Mouse (Mus musculus) gastrocnemius, postnatal 4 days (tissue): Measurements from ENCODE around the gene Ppm1n. TPM values are rescaled to one million over a fixed set of nuclear protein-coding genes. Genes with fewer than 3 reads are reported as not detected.

Experiments used
- DNase-seq, 2 experiments: peaks; one replicate each; pipeline ENCODE4 v3.0.0; 2021 to 2022; ENCODE audit warnings: low spot score in 2 of 2, mixed read lengths in 2 of 2
- total RNA-seq, 2 experiments: library from RNA; stranded (reverse); gene quantifications; 2 replicates each; pipeline ENCODE4 v1.2.3; 2021

Gene Ppm1n
- total RNA-seq, 2 experiments from 2014 or later, result not detected

DNA sequence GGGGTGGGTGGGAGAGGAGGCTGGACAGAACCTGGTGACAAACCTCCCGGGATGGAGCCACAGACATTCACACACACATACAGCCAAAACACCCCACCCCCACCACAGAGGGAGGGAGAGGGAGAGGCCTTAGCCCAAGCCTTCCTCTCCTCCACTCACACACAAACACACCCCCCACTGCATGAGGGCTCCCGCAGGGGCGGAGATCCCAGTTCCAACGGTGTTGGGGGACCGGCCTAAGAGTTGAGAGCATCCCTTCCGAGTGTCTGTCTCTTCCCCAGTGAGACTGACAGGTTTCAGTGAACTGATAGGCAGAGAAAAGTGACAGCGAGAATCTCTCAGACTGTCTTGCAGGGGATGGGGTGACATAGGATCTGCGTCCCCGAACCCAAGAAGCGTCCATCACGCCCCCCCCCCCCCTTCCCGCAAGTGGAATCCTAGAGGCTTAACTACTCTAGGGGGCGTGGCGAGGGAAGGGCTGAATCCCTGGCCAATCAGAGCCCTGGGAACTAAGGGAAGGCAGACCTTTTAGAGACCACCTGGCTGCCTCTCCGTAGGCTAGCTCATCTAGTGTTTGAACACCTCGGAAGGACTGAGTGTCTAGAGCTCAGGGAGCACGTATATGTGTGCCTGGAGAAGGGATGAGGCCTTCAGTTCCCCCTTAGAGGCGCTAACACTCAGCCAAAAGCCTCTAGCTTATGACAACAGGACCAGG, 28.0 kb upstream of the Ppm1n start:
- DNase-seq, result peak in 1 of 2 experiments; percentile 74

DNA sequence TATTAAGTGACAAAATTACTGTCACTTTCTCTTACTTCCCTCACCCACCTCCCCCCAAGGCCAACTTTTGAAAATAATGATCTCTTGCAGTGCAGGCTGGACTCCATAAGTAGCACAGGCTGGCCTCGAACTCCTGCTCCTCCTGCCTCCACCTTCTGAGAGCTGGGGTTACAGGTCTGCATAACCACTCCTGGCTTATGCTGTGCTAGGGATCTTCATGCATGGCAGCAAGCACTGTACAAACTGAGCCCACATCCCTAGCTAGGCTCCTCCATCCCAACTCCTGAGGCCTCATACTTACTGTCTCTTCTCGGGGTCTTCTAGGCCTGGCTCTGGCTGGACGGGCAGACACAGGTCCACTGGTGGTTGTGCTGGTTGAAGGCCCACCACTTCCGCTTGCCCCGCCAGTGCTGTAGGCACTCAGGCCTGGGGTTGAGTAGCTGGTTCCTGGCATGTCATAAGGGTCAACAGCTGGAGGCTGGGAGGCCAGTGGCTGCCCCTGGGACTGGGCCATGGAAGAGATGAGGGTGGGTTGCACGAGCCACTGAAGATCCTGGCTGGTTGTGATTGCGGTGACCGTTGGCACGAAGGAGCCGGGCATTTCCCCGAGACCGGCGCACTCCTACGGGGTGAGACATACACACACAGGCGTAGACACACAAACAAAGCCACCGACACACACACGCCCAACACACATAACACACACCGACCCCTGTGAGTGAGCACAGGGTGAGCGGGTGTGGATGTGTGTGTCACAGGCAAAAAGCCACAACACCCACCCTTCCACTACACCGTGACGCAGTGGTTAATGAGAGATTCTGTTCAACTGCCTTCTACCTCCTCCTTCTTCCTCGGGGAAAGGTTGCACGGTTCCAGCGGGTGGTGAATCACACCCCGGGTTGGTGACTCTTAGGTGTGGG, 27.2 kb upstream of the Ppm1n start:
- no peak for DNase-seq

DNA sequence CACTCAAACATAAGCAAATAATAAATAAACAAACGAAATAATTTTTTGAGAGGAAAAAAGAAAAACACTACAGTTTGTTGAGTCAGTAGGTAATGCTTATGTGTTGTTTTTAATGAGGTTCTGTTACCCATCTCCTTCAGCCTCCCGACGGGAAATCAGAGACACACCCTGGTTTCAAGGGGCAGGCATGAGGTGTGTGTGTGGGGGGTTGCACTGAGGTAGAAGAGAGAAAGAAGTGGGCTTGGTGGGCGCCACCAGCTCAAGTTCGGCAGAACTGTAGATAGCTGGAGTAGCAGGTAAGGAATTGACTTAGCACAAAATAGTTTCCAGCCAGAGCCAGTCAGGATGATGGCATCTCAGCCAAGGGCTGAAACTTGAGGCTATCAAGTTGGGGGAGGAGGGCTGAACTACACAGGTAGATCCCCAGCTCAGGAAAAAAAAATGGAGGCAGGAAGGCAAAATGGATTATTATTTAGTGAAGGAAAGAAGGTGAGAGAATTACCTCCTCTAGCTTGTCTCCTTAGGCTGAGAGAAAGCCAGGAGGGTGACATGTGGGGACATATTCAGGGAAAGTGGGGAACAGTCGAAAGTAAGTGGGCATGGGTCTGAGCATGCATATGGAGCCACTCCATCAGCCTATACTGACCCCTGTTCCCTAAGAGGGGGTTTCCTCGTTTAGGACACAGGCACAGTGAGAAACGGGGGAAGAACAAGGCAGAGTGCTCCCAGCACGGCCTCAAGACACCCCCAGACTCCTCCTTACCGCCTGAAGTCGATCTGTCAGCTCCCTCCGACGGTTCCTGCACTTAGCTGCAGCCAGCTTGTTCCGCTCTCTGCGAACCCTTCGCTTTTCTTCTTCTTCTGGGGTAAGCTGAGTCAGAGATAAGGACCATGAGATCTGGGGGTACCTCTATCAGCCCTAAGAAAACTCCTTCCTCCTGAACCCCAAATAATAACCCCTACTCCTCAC, 26.2 kb upstream of the Ppm1n start:
- DNase-seq, result no peak

DNA sequence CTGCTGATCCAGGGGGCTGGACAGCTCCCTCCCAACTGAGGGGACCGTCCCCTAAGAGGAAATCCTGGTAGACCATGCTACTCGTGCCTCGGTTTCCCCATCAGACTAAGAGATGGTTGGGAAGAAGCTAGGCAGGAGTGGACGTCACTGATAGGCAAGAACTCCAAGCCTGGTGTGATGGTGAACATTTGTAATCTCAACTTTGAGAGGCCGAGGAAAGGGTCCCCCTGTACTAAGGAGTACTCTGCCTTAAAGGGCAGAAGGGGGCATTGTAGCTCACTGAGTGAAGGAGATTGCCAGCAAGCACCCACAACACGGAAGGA, 25.5 kb upstream of the Ppm1n start:
- DNase-seq, result no peak

DNA sequence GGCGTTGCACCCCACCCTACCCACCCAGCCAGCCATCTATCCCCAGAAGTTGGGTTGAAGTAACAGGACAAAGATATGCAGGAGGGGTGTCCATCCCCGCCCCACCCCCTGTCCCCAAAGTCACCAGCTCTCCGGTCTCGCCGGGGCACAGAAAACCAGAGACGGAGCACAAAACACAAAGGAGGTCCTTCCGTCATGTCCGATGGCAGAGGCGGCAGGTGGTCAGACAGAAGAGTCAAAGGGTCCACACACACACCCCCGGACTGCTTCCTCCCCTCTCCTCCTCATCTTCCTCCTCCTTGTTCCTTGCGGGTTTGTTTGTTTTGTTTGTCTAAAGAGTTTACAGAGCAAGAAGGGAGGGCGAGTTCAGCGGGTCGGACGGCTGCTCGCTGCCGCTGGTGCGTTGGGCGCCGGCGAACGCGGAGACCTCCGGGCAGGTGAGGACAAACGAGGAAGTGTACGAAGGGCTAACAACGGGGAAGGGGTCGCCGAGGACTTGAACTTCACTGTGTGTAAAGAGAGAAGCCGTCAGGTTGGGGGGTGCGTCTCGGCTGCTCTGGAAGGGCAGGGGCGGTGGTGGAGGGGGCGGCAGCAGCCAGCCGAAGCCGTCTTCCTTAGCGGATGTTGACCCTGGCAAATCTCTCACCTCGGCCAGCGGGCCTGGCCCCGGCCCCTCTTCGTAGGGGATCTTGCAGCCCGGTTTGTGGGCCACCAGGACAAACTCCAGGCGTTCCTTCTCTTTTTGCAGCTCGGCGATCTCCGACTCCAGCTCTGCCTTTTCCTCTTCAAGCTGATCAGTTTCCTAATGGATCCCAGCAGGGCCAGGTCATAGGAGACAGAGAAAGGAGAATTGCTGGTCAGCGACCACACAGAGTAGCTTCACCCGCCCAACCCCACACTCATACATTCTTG, 24.9 kb upstream of the Ppm1n start:
- DNase-seq, result no peak

DNA sequence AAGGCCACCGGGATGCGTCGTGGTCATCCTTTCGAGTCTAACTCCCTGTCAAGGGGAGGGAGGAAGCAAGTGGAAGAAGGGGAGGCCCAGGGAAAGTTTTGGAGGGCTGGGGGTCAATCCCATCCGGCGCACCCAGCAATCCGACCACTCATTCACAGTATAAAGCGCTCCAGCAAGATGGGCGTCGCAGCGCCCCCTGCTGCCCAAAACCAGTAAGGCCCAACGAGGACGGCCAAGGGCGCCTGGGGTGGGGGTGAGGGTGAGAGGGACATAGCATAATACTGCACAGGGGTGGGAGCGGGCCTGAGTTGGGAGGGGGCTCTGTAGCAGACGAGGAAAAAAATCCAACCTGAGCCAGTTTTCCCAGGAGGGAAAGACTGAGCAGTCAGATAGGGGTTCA, 23.9 kb upstream of the Ppm1n start:
- DNase-seq, result peak; percentile 70 to 74

DNA sequence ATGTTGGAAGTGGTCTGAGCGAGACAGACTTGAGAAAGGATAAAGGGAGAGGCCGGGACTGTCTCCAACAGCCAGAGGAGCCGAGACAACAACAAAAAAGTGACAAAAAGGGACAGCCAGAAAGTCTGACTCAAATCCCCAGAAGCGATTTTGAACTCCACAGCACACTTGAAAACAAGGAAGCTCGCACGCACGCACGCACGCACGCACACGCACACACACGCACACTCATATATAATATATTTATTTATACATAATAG, 23.1 kb upstream of the Ppm1n start:
- no peak for DNase-seq

DNA sequence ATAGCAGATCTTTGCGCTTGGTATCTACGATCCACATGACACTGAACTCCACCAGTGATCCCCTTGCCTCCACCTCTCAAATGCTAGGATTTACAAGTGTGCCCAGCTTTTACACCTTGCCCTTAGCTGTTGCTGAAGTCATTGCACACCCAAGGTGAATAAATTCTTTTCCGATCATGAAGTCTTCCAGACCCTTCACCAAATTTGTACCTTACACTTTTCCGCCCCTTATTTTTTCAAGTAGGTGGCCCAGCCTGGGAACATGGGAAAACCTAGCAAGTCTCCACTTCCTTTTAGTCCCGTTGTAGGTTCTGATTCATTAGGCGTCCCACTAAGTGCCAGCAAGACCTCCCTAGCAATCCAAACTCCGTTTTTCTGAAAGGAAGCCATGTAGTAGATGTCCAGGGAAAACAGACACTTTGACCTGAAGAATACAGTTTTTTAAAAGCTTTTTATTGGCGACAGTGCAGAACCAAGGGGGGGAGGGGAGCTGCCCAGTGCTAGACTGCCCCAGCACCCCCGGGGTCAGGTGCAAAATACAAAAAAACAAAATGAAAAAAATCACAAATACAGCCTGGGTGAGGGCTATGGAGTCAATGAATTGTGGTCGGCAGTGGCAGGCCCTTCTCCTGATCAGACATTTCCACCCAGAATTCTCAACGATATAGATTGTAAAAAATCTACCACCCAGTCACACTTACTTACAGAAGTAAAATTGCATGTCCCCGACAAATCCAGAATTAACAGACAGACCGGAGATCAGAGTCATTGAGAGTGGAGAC, 22.6 kb upstream of the Ppm1n start:
- no peak for DNase-seq

DNA sequence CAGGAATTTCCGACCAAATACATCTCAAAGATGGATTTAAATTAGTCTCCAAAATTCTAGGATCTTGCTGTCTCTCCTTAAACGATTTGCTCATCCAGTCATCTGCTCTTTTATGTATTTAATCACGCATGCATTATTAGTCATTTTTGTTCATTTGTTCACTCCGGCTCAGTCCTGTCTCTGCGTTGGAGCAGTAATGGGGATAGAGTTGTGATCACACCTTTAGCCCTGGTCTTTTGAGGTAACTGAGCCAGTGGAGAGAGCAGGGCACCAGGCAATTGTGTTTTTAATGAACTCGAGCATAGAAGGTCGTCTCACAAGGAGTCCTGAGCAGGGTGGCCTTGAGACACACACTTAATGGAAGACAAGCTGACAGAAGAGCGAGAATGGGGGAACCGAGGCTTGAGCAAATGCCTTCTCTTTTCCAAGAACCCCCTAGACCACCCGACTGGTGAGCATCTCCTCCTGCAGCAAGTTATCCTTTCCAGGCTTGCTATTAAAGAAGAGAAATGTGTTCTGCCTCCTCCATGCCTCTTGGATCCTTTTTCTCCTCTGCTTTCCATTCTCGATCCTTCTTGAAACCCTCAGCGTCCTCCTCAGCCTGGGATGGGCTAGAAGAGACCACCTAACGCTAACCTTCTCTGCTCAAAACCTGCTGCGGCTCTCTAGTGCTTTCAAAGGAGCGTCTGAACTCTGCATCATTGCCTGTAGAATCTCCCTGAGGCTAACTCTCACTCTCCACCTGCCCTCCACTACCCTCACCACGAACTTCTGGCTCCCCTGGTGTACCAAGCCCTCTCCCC, 21.8 kb upstream of the Ppm1n start:
- no peak for DNase-seq

DNA sequence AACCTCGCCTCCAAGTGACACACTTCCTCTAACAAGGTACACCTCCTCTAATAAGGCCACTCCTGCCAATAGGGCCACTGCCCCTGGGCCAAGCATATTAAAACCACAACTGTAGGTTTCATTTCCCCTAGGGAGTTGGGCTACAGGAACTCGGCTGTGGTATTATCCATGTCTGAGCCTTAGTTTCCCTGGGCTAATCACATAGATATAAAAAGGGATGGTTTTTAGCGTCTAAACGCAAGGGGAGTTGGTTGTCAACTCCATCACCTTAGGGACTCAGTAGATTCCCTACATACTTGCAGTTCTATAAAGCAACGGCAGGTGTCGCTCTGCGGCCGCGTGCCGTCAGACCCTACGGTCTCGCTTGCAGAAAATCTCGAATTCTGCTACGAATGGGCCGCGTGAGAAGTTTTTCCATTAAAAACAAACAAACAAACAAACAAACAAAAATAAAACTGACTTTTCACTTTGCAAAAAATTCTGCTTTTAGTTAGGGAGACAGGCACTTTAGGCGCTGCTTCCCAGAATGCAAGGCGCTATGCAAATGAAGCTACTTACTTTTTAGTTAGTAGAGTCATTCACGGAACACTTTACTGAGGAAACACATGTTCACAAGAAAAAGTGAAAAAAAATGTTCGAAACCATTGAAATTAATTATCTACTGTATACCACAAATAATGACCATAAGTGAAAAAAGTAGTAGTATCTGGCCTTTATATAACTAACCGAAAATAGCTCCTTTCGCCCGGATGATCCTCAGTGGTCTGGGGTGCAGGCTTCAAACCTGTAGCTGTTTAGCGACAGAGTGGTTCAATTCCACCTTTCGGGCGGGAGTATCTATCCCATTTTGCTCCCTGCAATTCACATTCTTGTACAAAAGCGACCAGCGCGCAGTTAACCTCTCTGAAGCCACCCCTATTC, 20.9 kb upstream of the Ppm1n start:
- peak; percentile 71 to 80 for DNase-seq

DNA sequence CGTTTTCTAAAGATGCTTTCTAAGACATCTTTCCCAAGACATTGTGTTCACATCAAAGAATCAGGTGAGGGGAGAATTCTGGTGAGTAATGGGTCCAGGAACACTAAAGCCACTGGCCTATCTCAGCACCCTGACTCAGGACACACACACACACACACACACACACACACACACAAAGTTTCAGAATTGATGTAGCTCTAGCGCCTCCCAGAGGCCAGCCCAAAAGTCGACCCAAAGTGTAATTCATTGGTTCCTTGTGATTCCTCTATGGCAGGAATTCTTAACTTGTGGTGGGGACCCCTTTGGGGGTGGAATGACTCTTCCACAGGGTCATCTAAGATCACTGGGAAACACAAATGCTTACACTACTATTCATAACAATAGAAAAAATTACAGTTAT, 19.3 kb upstream of the Ppm1n start:
- DNase-seq, result peak in 1 of 2 experiments; percentile 51

DNA sequence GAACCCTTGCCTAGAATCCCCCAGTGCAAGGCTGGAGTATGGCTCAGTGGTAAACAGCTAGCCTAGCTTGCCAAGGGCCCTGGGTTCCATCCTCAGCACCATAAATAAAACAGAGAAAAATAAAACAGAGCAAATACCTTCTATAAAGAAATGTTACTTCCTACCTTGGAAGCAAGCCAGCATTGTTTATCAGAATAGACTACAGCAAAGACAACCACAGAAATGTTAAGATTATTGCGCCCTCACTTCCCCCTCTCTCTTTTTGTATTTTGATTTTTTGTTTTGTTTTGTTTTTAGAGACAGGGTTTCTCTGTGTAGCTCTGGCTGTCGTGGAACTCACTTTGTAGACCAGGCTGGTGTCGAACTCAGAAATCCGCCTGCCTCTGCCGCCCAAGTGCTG, 17.9 kb upstream of the Ppm1n start:
- DNase-seq, result no peak

DNA sequence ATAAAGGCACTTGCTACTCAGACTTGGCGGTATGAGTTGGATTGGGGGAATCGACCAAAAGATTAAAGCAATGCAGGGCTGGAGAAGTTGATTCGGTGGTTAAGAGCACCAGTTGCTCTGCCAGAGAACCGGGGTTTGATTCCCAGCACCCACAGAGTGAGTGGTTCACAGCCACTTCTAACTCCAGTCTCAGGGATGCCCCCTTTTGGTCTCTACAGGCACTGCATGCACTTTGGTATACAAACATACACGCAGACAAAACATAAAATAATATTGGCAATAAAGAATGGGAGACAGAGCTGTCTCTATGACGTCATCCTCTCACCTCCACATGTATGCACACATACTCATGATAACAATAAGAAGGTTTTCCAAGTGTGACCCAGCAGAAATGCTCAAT, 17.2 kb upstream of the Ppm1n start:
- peak in 1 of 2 experiments; percentile 6 for DNase-seq

DNA sequence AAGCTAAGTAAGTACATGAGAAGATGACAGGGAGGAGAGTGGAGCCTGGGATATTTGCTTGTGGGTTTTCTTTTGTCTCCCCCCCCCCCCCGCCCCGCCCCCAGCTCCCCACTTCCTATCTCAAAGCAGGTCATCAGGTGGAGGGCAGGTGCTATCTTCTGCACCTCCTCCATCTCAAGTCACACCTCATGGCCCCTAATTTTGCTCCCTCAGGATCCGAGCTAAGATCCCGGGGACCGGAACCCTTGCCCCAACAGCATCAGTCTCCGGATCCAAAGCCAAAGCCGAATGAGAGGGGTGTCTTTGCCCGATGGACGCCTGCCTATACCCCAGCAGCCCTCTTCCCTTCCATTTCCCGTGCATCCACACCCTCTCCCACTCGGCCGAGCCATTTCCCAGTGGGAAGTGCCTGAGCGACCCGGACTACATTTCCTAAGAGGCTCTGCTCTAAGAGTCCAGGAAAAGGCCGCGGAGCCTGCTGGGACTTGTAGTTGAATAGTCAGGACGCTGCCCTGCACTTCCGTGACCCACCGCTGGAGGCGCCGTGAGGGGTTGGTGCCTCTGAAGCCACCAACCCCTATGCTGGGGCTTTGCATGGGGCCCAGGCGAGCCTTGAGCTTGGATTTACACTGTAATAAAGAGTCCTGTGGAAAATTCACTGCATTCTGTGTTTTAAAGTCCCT, 15.8 kb upstream of the Ppm1n start:
- peak; percentile 92 to 97 for DNase-seq

DNA sequence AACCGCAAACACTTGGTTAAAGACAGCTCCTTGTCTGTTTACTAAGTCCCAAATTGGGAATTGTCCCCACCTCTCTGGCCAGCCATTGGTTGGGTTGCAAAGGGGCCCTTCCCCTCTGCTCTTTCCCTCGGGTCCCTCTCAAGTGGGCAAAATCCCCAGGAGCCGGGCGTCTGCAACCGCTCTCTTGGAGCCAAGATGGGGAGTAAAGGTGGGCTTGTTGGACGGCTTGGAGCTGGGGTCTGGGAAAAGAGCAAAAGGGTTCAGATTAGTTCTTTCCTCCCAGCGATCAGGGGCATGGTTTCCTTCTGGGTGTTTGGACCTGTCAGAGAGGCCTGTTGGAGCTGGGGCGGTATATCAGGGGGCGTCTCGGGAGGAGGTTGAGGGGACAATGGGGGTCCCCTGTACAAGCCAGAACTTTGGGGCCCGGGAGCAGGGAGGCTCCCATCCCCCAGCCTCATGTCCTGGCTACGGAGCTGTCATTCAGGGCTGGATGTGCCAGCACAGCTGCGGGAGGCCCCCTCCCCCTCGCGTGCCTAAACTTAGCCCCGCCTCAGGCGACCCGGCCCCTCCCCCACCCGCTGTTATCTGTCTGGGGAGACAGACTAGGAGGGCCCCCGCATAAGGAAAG, 11.2 kb upstream of the Ppm1n start:
- DNase-seq, result peak; percentile 66 to 83

DNA sequence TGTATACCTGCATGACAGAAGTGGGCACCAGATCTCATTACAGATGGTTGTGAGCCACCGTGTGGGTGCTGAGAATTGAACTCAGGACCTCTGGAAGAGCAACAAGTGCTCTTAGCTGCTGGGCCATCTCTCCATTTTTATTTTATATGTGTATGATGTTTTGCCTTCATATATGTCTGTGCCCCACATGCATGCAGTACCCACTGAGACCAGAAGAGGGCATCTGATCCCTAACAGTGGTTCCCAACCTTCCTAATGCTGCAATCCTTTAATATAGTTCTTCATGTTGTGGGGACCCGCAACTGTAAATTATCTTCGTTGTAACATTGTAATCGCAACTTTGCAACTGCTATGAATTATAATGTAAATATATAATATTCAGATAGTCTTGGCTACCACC, 4.9 kb upstream of the Ppm1n start:
- peak in 1 of 2 experiments; percentile 62 for DNase-seq

DNA sequence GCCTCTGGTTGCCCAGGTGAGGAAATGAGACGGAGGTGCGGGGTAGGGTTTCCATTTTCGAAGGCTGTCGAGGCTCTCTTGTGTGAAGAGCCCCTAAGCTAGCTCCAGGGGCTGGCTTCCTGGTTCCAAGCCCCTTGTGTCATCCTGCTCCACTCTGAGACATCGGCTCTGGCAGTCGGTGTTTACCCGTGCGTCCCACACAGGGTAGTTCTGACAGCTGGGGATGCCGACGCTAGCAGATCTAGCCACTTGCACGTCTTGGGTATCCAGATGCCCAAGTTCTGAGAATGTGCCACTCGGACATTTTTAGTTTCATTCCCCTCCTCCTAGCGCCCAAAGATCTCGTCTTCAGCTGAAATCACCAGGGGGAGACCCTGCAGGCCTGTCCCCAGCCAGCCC, 3.5 kb upstream of the Ppm1n start:
- no peak for DNase-seq
